Mouse (Mus musculus): ENCODE measurements around the gene Aifm1. TPM values are rescaled to one million over a fixed set of nuclear protein-coding genes. Genes with fewer than 3 reads are reported as not detected.
A peak's percentile ranks its signal among the peaks of the same experiment; 100 is the strongest.

Gene Aifm1
- total RNA-seq, 1 experiment from 2014 or later = 69.9 TPM

DNA sequence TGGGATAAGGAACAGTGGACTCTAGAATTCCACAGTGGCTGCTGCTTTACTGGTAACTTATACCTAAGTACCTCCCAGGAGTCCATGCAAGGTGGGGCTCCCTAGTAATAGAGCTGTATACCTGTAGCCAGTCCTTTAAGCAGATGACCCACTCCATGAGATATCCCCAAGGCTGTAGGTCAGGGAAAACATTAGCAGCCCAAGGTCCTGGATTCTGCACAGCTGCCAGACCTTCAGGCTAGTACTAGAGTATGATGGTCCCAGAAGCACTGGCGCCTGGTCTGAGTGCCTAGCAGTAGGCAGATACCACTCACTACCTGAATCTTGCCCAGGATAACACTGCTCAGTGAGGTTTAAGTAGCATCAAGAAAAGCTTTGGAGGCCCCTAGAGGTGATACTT lies 79.1 kb downstream of the Aifm1 start:
- ATAC-seq (replicated peaks in 1 of 2; ENCODE audit: insufficient read depth in 1 of 2, low FRiP score in 2 of 2, low TSS enrichment in 1 of 2, low read depth in 1 of 2, poor library complexity in 2 of 2, severe bottlenecking in 2 of 2) = no peak

DNA sequence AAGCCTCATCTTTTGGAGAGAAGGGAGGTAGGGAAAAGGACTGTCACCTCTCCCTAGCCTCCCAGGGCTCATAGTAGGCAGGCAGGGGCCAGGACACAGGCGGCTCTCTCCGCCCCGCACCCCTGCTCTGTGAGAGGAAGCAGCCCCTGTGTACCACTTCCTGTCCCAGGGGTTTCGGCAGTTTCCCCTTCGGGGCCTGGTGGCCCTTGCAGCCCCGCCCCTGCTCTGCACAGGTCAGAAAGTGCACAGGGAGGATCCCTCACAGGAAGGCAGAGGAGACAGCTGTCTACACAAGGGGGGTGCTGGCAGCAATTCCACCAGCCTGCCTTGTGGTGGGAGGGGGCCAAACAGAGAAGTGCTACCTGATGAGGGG lies 79.8 kb downstream of the Aifm1 start:
- ATAC-seq (replicated peaks in 1 of 2; ENCODE audit: insufficient read depth in 1 of 2, low FRiP score in 2 of 2, low TSS enrichment in 1 of 2, low read depth in 1 of 2, poor library complexity in 2 of 2, severe bottlenecking in 2 of 2) = peak; percentile 86 to 87

DNA sequence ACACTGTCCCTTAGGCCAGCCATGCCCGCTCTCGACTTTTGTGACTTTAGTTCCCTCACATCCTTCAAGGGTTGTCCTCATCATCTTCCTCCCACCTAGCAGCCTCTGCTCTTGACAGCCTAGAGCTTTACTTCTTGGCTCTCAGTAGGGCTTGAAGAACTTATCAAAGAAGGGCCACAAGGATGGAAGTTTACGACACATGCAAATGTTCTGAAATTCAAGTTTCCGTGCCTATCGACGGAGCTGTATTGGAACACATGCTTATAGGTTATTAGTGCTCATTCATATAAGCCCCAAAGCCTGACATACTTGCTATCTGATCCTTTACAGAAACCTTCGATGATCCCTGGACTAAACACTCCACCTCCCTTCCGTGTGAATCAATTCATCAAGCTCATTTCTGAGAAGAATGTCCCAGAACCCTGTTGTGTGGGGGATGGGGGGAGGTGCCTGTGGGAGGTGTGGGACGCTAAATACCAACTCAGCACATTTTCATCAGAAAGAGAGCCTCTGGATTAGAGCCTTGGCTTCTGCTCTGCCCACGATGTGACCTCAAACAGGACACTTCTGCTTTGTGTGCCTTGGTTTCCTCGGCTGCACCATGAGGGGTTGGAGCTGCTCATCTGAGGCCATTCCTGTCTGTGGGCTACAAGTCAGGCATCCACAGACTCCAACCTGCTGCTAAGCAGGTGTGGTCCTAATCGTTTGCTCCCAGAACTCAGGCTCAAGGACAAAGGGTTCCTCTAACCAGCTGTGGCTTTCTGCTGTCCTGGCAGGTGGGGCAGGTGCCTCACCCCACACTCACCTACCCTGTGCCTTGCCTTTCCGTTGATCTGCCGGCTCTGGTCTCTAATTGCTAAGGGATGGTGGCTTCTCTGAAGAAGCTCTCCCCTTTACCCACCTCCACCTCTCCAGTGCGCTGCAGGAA lies 80.5 kb downstream of the Aifm1 start:
- ATAC-seq (replicated peaks in 1 of 2; ENCODE audit: insufficient read depth in 1 of 2, low FRiP score in 2 of 2, low TSS enrichment in 1 of 2, low read depth in 1 of 2, poor library complexity in 2 of 2, severe bottlenecking in 2 of 2) = 0 out of 4 replicates have a peak, but pooled peaks of 1 of the 2 experiments have one; percentile 3

DNA sequence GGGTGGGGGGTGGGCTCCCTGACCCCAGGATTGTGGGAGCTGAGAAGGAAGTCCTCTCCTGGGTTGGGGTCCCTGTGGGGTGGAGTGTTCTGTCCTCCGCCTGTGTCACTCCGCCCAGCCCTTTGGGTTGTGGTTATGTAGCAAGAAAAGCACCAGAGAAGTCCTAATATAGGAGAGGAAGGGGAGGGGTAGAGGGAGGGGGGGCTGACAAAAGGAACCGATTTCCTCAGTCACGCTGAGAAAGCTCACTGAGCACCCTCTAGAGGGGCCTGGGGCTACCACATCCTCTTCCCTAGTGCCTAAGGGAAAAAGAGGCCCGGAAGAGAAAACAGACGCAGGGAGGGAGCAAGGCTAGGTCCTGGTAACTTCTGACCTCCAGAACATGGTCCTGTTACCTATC lies 83.8 kb downstream of the Aifm1 start:
- ATAC-seq (replicated peaks in 1 of 2; ENCODE audit: insufficient read depth in 1 of 2, low FRiP score in 2 of 2, low TSS enrichment in 1 of 2, low read depth in 1 of 2, poor library complexity in 2 of 2, severe bottlenecking in 2 of 2) = peak; percentile 18; a peak in 3 of 4 replicates

DNA sequence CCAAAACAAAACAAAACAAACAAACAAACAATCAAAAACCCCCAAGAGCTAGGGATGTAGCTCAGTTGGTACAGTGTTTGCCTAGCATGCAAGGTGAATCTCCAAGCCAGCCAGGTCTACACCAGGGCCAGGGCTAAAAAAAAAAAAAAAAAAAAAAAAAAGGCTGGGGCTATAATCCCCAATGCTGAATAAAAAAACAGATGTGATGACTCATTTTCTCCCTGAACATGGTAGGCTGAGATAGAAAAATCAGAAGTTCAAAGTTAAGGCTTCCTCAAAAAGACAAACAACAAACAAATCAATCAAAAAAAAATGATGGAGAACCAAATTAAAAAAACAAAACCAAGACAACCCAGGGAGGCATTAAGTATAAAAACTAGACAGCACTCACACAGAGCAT lies 84.3 kb downstream of the Aifm1 start:
- no peak for ATAC-seq (replicated peaks in 1 of 2; ENCODE audit: insufficient read depth in 1 of 2, low FRiP score in 2 of 2, low TSS enrichment in 1 of 2, low read depth in 1 of 2, poor library complexity in 2 of 2, severe bottlenecking in 2 of 2)

DNA sequence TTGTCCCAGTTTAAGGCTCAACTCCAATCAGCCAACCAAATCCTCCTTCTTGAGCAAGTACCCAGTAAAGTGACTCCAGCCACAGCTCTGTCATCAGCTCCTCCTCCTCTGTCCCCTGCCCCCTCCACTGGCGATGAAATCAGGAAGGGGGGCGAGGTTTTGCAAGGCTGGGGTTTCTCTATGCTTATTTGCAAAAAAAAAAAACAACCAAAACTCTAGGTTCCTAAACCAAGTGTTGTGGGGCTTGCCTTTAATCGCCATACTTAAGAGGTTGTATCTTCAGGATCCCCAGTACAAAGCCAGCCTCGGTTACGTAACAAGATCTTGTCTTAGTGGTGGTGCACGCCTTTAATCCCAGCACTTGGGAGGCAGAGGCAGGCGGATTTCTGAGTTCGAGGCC lies 84.7 kb downstream of the Aifm1 start:
- no peak for ATAC-seq (replicated peaks in 1 of 2; ENCODE audit: insufficient read depth in 1 of 2, low FRiP score in 2 of 2, low TSS enrichment in 1 of 2, low read depth in 1 of 2, poor library complexity in 2 of 2, severe bottlenecking in 2 of 2)

DNA sequence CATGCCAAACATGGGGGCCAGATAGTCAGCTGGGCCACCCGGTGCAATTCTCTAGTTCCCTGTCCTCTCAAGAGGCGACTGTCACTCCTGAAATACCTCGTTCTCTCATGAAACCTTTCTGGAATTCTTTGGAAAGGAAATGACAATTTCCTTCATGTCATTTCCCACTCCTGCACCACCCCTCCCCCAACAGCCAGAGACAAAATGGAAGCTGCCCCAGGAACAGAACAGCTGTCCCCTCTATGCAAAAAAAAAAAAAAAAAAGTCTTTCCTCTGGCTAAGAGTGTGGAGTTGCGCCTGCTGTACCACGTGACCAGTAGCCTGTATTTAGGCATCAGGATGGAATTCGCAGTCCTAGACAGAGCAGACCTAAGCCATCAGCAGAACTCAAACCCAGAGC lies 85.1 kb downstream of the Aifm1 start:
- ATAC-seq (replicated peaks in 1 of 2; ENCODE audit: insufficient read depth in 1 of 2, low FRiP score in 2 of 2, low TSS enrichment in 1 of 2, low read depth in 1 of 2, poor library complexity in 2 of 2, severe bottlenecking in 2 of 2) = no peak

DNA sequence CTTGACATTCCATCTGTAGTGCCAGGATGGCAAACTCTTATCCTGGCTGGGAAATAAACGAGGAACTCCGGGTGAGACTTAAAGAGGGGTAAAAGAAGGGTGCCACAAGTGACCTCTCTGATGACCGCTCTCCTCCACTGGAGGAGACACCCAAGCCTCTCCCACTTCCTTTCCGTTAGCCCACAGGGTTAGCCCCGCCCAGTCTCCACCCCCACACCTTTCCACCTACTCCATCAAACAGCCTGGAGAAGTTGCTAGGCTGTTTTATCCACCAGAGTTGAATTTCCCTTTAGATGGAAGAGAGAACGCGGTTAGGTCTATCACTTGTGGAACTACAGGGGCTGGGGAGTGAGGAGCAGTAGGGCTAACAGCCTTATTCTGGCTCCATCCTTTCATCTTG lies 88.1 kb downstream of the Aifm1 start:
- peak; percentile 30 to 34; a peak in 3 of 4 replicates for ATAC-seq (replicated peaks in 1 of 2; ENCODE audit: insufficient read depth in 1 of 2, low FRiP score in 2 of 2, low TSS enrichment in 1 of 2, low read depth in 1 of 2, poor library complexity in 2 of 2, severe bottlenecking in 2 of 2)

Other genes starting within 250 kb of the Aifm1 start
- gene Bcorl1, start 172.2 kb downstream of the Aifm1 start, total RNA-seq (2017) = 9.6 and 12.4 TPM in 2 replicates
- gene Elf4, start 50.4 kb downstream of the Aifm1 start, total RNA-seq (2017) = 18.2 and 29.5 TPM in 2 replicates
- gene Rab33a, start 5.7 kb upstream of the Aifm1 start, total RNA-seq (2017) = not detected in 2 replicates
- gene Zfp280c, start 80.9 kb upstream of the Aifm1 start, total RNA-seq (2017) = 34.3 and 34.6 TPM in 2 replicates
- 8.7 and 11.8 TPM in 2 replicates for gene Slc25a14, start 109.8 kb upstream of the Aifm1 start, total RNA-seq (2017)
- not detected in 2 replicates for gene Gpr119, start 160.9 kb upstream of the Aifm1 start, total RNA-seq (2017)
- 15.2 and 22.8 TPM in 2 replicates for gene Rbmx2, start 181.4 kb upstream of the Aifm1 start, total RNA-seq (2017)